Mouse (Mus musculus): Measurements from ENCODE around the gene Tpst1. TPM values are rescaled to one million over a fixed set of nuclear protein-coding genes. Genes with fewer than 3 reads are reported as not detected.

Gene Tpst1
- total RNA-seq, 2 experiments from 2014 or later, result 41.7 to 43.8 TPM

GRCm38 (mm10) chr5:130088008-130088407 lies 14.9 kb downstream of the Tpst1 start:
- no peak for DNase-seq (ENCODE audit: low spot score in 2 of 2)

DNA sequence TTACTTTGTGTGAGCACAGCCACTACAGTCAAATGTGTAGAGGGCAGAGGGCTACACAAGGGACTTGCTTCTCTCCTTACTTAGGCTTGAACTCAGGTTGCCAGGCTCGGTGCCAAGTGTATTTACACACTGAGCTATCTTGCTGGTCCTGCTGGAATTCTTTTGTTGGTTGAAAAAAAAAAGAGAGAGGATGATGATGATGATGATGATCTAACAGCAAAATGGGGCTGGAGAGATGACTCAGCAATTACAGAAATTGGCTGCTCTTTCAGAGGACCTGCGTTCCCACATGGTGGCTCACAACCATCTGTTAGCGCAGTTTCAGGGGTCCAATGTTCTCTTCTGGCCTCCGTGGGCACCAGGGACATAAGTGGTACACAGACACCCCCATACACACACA lies 15.5 kb downstream of the Tpst1 start:
- no peak for DNase-seq (ENCODE audit: low spot score in 2 of 2)

GRCm38 (mm10) chr5:130089177-130089576 lies 16.1 kb downstream of the Tpst1 start:
- DNase-seq (ENCODE audit: low spot score in 2 of 2), result no peak

GRCm38 (mm10) chr5:130089626-130090393 lies 16.7 kb downstream of the Tpst1 start:
- DNase-seq (ENCODE audit: low spot score in 2 of 2), result no peak

- DNase-seq (ENCODE audit: low spot score in 2 of 2), result no peak
These were observed 23.6 kb downstream of the Tpst1 start for GRCm38 (mm10) chr5:130096754-130097153.

GRCm38 (mm10) chr5:130097837-130098236 lies 24.7 kb downstream of the Tpst1 start:
- DNase-seq (ENCODE audit: low spot score in 2 of 2), result no peak

- no peak for DNase-seq (ENCODE audit: low spot score in 2 of 2)
These were observed 28.6 kb downstream of the Tpst1 start for GRCm38 (mm10) chr5:130101724-130102123.

GRCm38 (mm10) chr5:130109348-130109747 lies 36.2 kb downstream of the Tpst1 start:
- no peak for DNase-seq (ENCODE audit: low spot score in 2 of 2)

- DNase-seq (ENCODE audit: low spot score in 2 of 2), result no peak
These were observed 37.7 kb downstream of the Tpst1 start for GRCm38 (mm10) chr5:130110632-130111464.

DNA sequence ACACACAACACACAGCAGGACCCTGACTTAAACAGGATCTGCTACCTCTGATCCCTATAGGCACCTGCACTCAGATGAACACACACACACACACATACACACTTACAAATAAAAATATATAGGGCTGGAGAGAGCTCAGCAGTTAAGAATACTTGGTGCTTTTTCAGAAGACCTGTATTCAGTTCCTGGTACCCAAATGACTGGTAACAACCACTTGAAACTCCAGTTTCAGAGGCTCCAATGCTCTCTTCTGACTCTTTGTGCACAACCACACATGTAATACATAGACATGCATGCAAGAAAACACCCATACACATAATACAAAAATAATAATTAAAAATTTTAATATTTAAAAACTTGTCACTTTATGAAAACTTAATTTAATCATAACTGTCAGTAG lies 39.5 kb downstream of the Tpst1 start:
- no peak for DNase-seq (ENCODE audit: low spot score in 2 of 2)

DNA sequence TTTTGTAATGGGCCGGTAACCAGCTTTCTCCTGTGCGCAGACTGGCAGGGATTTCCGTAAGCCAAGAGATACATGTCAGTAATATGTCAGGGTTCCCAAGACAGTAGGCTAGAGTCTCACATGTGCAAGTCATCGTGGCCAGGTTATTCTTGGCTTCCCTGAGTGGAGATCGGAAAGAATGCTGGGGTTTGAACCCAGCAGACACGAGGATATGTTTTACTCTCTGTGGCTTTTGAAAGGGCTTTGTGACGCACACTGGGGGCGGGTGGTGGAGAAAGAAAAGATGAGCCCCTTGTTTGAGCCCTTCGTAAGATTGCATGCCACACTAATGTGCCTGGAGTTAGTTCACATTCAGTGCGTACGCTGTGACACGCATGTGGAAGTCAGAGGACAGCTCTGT lies 43.0 kb downstream of the Tpst1 start:
- DNase-seq (ENCODE audit: low spot score in 2 of 2), result no peak

GRCm38 (mm10) chr5:130116857-130117256 lies 43.7 kb downstream of the Tpst1 start:
- no peak for DNase-seq (ENCODE audit: low spot score in 2 of 2)

- no peak for DNase-seq (ENCODE audit: low spot score in 2 of 2)
These were observed 44.8 kb downstream of the Tpst1 start for GRCm38 (mm10) chr5:130117932-130118331.

GRCm38 (mm10) chr5:130119236-130119635 lies 46.1 kb downstream of the Tpst1 start:
- no peak for DNase-seq (ENCODE audit: low spot score in 2 of 2)

DNA sequence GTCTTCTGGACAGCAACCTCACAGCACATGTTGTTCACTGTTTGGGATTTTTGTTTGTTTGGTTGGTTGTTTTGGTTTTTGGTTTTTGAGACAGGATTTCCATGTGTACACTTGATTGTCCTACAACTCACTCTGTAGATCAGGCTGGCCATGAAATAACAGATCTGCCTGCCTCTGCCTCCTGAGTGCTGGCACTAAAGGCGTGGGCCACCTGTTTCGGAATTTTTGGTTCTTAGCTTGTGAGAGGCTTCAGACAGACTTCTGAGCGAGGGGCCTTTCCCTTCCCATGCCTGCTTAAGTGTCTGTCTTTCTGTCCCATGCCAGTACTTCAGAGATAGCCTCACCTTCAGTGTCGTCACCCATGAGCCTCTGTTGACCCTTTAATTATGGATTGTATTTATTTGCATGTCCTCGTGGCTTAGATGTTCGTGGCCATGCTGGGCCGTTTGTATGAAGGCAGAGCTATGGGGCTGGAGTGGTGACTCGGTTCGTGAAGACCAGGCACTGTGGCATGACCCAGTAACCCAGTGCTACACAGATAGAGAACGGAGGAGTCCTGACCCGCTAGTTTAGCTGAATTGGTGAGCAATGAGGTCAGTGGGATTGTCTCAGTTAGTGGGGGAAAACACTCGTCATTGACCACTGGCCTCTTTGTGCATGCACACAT lies 47.1 kb downstream of the Tpst1 start:
- no peak for DNase-seq (ENCODE audit: low spot score in 2 of 2)

DNA sequence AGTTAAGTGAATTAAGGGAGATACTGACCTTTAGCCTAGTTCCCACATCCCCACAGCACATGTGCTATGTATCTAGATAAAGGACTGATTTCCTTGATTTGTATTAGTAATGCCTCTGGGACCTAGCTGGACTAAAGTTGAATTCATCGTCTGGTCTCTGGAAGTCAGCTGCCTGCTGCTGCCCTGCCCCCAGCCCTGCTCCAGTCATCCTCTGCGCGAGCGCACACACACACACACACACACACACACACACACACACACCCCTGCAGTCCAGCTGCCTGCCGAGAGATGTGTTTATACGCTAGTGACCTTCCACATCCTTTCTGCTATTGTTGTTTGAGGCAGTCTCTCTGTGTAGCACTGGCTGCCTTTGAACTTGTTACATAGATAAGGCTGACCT lies 47.8 kb downstream of the Tpst1 start:
- no peak for DNase-seq (ENCODE audit: low spot score in 2 of 2)

- DNase-seq (ENCODE audit: low spot score in 2 of 2), result no peak
These were observed 49.2 kb downstream of the Tpst1 start for GRCm38 (mm10) chr5:130122355-130122754.

GRCm38 (mm10) chr5:130124271-130124670 lies 51.1 kb downstream of the Tpst1 start:
- DNase-seq (ENCODE audit: low spot score in 2 of 2), result no peak

- no peak for DNase-seq (ENCODE audit: low spot score in 2 of 2)
These were observed 55.8 kb downstream of the Tpst1 start for GRCm38 (mm10) chr5:130128686-130129523.

GRCm38 (mm10) chr5:130129524-130129793 lies 56.3 kb downstream of the Tpst1 start:
- DNase-seq (ENCODE audit: low spot score in 2 of 2), result no peak

DNA sequence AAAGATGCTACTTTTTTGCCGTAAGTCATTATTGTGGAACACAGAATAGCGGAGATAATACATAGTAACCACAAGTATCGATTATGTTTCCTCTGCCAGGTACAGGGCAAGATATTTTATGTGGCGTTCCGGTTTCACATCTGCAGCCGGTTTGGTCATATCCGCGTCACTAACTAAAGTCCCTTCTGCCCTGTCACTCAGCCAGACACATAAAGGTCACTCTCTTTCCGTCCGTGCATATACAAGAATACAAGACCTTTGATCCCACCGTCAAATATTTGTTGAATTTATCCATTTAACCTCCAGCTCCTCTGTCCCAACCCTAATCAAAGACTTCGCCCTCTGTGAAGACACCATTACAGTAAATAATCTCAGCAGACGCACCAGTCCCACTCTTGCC lies 63.5 kb downstream of the Tpst1 start:
- no peak for DNase-seq (ENCODE audit: low spot score in 2 of 2)

All from adrenal gland, postnatal 4 days (tissue).